Mouse (Mus musculus) kidney, embryonic 14.5 days (tissue): ENCODE data around the gene Vill. TPM values are rescaled to one million over a fixed set of nuclear protein-coding genes. Genes with fewer than 3 reads are reported as not detected.
A peak's percentile ranks its signal among the peaks of the same experiment; 100 is the strongest.

ENCODE experiments used
- ATAC-seq: fragments of 200-750 bp; cut with Nextera tagmentation; 2 replicates; pipeline ENCODE4 v1.8.0; 2017; ENCODE audit warnings: moderate number of reproducible peaks, mild to moderate bottlenecking, moderate TSS enrichment, moderate library complexity; ENCODE audit not compliant: low FRiP score, low TSS enrichment
- H3K27ac ChIP-seq: fragments of 300-500 bp; sonication (generic); 2 replicates; pipeline ENCODE4 v1.5.1; 2014; ENCODE audit warnings: low read depth, mild to moderate bottlenecking, low read length, moderate library complexity, mixed read lengths
- H3K27me3 ChIP-seq: fragments of 300-500 bp; sonication (generic); 2 replicates; pipeline ENCODE4 v1.6.1; 2014; ENCODE audit warnings: mild to moderate bottlenecking, low read length; ENCODE audit not compliant: control insufficient read depth, insufficient read depth
- H3K36me3 ChIP-seq: fragments of 300-500 bp; sonication (generic); 2 replicates; pipeline ENCODE4 v1.6.1; 2014; ENCODE audit warnings: low read length, mixed read lengths; ENCODE audit not compliant: control insufficient read depth, insufficient read depth
- H3K4me1 ChIP-seq: fragments of 300-500 bp; sonication (generic); 2 replicates; pipeline ENCODE4 v1.6.1; 2014; ENCODE audit warnings: low read length, mixed read lengths; ENCODE audit not compliant: control insufficient read depth, insufficient read depth
- H3K4me2 ChIP-seq: fragments of 300-500 bp; sonication (generic); replicated peaks from 2 replicates; pipeline ENCODE4 v1.6.1; 2014; ENCODE audit warnings: low read depth, mild to moderate bottlenecking, low read length
- H3K4me3 ChIP-seq: fragments of 300-500 bp; sonication (generic); 2 replicates; pipeline ENCODE4 v1.5.1; 2014; ENCODE audit warnings: mild to moderate bottlenecking, low read length
- H3K9ac ChIP-seq: fragments of 300-500 bp; sonication (generic); 2 replicates; pipeline ENCODE4 v1.6.1; 2014; ENCODE audit warnings: low read depth, mild to moderate bottlenecking, low read length, moderate library complexity
- H3K9me3 ChIP-seq: fragments of 300-500 bp; sonication (generic); 2 replicates; pipeline ENCODE4 v1.6.1; 2016; ENCODE audit warnings: low read length; ENCODE audit not compliant: control insufficient read depth
- WGBS: fragments of 180-500 bp; shearing (Covaris S2); extraction: QIAGEN DNeasy Blood & Tissue Kit; methylation state at CpG from one replicate; pipeline ENCODE4 v1.1.7; 2014; 5-methylcytosine and 5-hydroxymethylcytosine counted together
- polyA plus RNA-seq: library from polyadenylated mRNA; unstranded; fragments of >200 nt; fragmentation: Nextera tagmentation; extraction: Ambion mirVana; gene quantifications from 2 replicates; pipeline ENCODE4 v1.2.1, GENCODE M21; 2014

The Vill gene
- polyA plus RNA-seq, 1 experiment from 2014 or later, result 40.4 TPM

DNA sequence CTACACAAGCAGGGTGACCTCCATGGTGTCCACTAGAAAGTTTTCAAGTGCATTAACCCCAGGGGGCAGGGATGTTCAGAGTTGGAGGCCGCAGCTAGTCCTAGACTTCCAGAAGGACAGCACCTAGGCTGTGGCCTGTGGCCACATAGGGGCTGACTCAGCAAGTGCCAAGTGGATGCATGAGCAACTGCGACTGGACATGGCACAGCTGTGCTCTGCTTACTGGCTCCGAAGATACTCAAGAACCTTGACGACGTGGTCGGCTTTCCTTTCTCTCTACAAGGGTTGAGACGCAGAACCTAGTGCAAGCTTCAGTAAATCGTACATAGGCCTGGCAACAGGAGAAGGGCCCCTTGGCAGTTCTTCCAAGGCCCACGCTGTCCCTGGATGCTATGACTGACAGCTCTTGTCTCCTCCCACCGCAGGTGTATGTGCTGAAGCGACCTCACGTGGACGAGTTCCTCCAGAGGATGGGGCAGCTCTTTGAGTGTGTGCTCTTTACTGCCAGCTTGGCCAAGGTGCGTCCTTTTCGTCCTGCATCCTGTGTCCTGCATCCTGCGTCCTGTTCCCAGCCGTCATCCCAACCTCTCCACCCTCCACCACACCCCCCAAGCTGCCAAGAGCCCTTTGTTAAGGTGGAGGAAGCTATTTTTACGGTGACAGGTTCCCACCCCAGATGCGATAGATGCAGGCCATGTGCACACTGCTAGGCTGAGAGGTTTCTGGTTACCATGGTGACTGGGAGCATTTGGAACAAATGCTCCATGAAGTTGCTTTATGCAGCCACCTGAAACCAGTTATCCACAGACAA is 19.3 kb upstream of the Vill start:
- Histone ChIP-seq H3K9me3 (no peaks in the 10 kb centered on the region), H3K27me3 (no peaks in the 10 kb centered on the region), H3K27ac (0 out of 2 replicates have a peak overlapping the region, but pooled peaks have one; percentile 17), H3K4me3 (no peak overlapping the region), H3K36me3 (peaks cover 46% of the 10 kb centered on the region), H3K4me2 (no peak overlapping the region), H3K9ac (no peak overlapping the region), H3K4me1 (peaks cover 27% of the 10 kb centered on the region)
- peak; percentile 41; the same call in 1 of the 2 replicates for ATAC-seq
- 59% methylated on average over 19 of the region's 19 CpGs for WGBS

GRCm38 (mm10) chr9:119034069-119034468 is 18.5 kb upstream of the Vill start:
- Histone ChIP-seq H3K36me3 (peaks cover 53% of the 10 kb centered on the region), H3K27me3 (no peaks in the 10 kb centered on the region), H3K4me2 (no peak overlapping the region), H3K9ac (no peak overlapping the region), H3K4me1 (peaks cover 27% of the 10 kb centered on the region), H3K9me3 (no peaks in the 10 kb centered on the region), H3K4me3 (no peak overlapping the region), H3K27ac (0 out of 2 replicates have a peak overlapping the region, but pooled peaks have one; percentile 2)
- no peak for ATAC-seq
- WGBS, result 76% methylated on average over 8 of the region's 8 CpGs

DNA sequence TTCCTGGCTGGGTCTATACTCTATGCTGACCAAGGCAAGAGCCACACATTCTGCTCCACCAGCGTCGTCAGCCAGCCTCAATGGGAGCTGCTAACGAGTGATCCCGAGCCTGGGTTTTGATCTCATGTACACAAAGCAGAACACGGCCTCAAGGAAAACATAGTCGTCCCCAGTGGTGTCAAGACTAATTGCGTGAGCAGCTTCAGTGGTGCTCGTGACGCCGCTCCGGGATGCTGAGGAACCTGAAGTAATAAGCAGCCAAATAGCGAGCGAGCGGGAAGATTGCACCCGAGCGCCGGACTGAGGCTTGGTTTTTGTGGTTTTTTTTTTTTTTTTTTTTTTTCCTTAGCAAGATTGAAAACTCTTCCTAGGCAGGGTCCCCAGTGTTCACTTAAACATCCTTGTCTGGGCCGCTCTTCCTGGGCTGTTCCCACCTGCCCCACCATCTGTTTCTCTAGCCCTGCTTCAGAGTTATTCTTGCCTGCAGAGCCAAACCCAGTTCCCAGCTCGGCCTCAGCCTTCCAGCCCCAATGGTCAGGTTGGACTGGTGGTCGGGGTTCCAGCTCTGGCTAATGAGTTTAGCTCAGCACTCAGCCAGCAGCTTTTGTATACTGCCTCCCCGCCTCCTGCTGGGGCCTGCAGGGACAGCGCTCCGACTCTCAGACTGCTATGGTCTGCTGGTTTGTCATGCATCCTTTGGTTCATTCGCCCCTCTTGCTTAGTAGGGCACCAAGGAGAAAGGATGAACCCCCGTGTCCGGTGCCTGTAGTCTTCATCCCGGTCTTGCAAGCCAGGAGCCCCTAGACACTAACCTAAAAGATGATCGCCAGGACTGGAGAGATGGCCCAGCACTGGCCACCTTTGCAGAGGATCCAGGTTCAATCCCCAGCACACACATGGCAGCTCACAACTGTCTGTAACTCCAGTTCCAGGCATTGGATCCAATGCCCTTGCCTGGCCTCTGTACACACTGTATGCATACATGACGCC is 17.6 kb upstream of the Vill start:
- WGBS, result 76% methylated on average over 29 of the region's 29 CpGs
- H3K4me2 ChIP-seq, result no peak overlapping the region
- H3K27me3 ChIP-seq, result no peaks in the 10 kb centered on the region
- no peaks in the 10 kb centered on the region for H3K9me3 ChIP-seq
- H3K4me1 ChIP-seq, result peaks cover 27% of the 10 kb centered on the region
- H3K36me3 ChIP-seq, result peaks cover 58% of the 10 kb centered on the region
- no peak overlapping the region for H3K27ac ChIP-seq
- no peak overlapping the region for H3K9ac ChIP-seq
- no peak for ATAC-seq
- H3K4me3 ChIP-seq, result no peak overlapping the region

DNA sequence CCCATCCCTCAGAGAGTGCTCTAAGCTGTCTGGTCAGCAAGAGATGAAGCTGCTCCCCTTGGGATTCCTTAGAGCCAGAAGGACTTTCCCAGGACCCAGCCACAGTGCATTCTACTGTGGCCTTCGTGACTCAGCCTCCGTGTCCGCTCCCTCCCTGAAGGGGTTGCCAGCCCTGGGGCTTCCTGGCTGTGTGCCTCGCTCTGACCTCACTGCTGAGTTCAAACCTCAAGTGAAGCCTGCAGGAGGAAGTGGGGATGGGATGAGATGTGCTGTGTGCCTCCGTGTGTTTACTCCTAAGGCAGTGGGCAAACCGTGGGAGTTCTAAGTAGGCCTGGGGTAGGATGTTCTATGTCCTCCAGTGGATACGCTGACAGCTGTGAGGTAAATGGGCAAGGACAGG is 16.7 kb upstream of the Vill start:
- Histone ChIP-seq H3K36me3 (peaks cover 54% of the 10 kb centered on the region), H3K9me3 (no peaks in the 10 kb centered on the region), H3K9ac (no peak overlapping the region), H3K27me3 (no peaks in the 10 kb centered on the region), H3K27ac (no peak overlapping the region), H3K4me2 (no peak overlapping the region), H3K4me1 (peaks cover 27% of the 10 kb centered on the region), H3K4me3 (no peak overlapping the region)
- no peak for ATAC-seq
- WGBS, result 66% methylated on average over 7 of the region's 7 CpGs

- Histone ChIP-seq H3K27ac (no peak overlapping the region), H3K27me3 (no peaks in the 10 kb centered on the region), H3K9ac (no peak overlapping the region), H3K4me1 (peaks cover 19% of the 10 kb centered on the region), H3K4me3 (no peak overlapping the region), H3K9me3 (no peaks in the 10 kb centered on the region), H3K4me2 (no peak overlapping the region), H3K36me3 (peaks cover 60% of the 10 kb centered on the region)
- no peak for ATAC-seq
- 77% methylated on average over 15 of the region's 15 CpGs for WGBS
Observed at GRCm38 (mm10) chr9:119037076-119037730, 15.4 kb upstream of the Vill start.

DNA sequence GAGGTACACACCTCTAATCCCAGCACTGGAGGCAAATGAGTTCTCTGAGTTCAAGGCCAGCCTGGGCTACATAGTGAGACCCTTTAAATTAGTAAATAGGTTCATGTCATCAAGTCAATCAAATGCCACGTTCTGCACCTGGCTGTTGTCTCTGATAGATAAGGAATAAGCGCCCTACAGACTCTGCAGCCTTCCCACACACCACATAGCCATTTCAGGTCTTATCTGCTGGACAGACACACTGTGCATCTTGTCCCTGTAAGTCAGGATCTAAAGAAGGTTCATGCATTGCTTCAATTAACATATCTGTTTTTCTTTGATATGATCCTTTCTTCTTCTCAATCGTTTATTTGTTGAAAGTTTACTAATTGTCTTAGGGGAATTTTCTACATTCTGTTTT is 14.0 kb upstream of the Vill start:
- H3K9me3 ChIP-seq, result no peaks in the 10 kb centered on the region
- H3K36me3 ChIP-seq, result peaks cover 58% of the 10 kb centered on the region
- ATAC-seq, result no peak
- H3K9ac ChIP-seq, result no peak overlapping the region
- 91% methylated on average over 3 of the region's 3 CpGs for WGBS
- no peak overlapping the region for H3K4me2 ChIP-seq
- no peaks in the 10 kb centered on the region for H3K27me3 ChIP-seq
- no peak overlapping the region for H3K4me3 ChIP-seq
- peaks cover 5% of the 10 kb centered on the region for H3K4me1 ChIP-seq
- H3K27ac ChIP-seq, result no peak overlapping the region

GRCm38 (mm10) chr9:119040101-119040775 is 12.3 kb upstream of the Vill start:
- H3K4me2 ChIP-seq, result no peak overlapping the region
- no peak overlapping the region for H3K27ac ChIP-seq
- ATAC-seq, result no peak
- no peaks in the 10 kb centered on the region for H3K9me3 ChIP-seq
- H3K9ac ChIP-seq, result no peak overlapping the region
- H3K4me3 ChIP-seq, result no peak overlapping the region
- WGBS, result 90% methylated on average over 15 of the region's 15 CpGs
- H3K36me3 ChIP-seq, result peaks cover 50% of the 10 kb centered on the region
- H3K4me1 ChIP-seq, result 0 out of 2 replicates have a peak, but pooled peaks cover 3% of the 10 kb centered on the region
- H3K27me3 ChIP-seq, result no peaks in the 10 kb centered on the region

DNA sequence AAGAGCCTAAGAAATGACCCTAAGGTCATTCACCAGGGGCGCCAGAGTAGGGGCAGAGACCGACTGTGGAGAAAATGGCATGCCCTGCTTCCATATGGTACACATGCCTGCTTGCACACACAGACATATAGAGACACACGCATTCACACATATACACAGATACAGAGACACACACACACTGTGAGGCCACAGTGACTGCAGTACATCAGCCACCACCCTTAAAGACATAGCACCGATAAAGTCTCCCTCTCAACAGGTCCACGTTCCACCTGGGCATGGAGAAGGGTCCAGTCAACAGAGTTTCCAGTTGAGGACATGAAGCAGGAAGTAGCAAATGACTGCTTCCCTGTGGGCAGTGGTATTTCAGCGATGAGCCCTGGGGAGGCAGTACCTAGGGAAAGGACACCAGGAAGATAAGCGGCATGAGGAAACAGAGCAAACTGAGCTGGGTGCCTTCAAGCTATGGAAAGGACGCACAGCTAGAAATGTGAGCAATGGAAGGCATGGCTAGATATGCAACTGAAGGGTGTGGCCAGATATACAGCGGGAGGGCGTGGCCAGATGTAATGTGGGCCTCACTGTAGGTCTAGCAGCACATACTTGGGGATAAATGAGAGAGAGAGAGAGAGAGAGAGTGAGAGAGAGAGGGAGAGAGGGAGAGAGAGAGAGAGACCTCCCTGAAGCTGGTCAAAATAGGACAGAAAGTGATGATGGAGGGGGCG is 4.2 kb upstream of the Vill start:
- H3K9me3 ChIP-seq, result no peaks in the 10 kb centered on the region
- 77% methylated on average over 11 of the region's 11 CpGs for WGBS
- no peak for ATAC-seq

More for the DNA sequence above, 4.2 kb upstream of the Vill start:
- Histone ChIP-seq H3K9ac (no peak overlapping the region), H3K36me3 (peaks cover 3% of the 10 kb centered on the region; the same call in 1 of the 2 replicates), H3K4me1 (peaks cover 18% of the 10 kb centered on the region; the same call in 1 of the 2 replicates), H3K27me3 (no peaks in the 10 kb centered on the region), H3K4me2 (no peak overlapping the region), H3K27ac (no peak overlapping the region), H3K4me3 (no peak overlapping the region)
